Mouse (Mus musculus) lung, postnatal 0 days (tissue): ENCODE measurements around the gene Pank1.

Experiments used
- CTCF ChIP-seq: IDR thresholded peaks from 2 replicates; pipeline ENCODE4 v1.5.1; 2016; ENCODE audit warnings: antibody characterized with exemption, mild to moderate bottlenecking
- EP300 ChIP-seq: IDR thresholded peaks from 2 replicates; pipeline ENCODE4 v1.6.1; 2016; ENCODE audit warnings: antibody characterized with exemption, mild to moderate bottlenecking, control low read depth

GRCm38 (mm10) chr19:34856021-34856651 is 23.1 kb downstream of the Pank1 start:
- TF ChIP-seq EP300 = no peak
- no peak for TF ChIP-seq CTCF
